Mouse (Mus musculus): ENCODE measurements around the gene Acta2. TPM values are rescaled to one million over a fixed set of nuclear protein-coding genes. Genes with fewer than 3 reads are reported as not detected.
A peak's percentile ranks its signal among the peaks of the same experiment; 100 is the strongest.

Acta2 gene
- polyA plus RNA-seq, 1 experiment = 156 TPM

DNA sequence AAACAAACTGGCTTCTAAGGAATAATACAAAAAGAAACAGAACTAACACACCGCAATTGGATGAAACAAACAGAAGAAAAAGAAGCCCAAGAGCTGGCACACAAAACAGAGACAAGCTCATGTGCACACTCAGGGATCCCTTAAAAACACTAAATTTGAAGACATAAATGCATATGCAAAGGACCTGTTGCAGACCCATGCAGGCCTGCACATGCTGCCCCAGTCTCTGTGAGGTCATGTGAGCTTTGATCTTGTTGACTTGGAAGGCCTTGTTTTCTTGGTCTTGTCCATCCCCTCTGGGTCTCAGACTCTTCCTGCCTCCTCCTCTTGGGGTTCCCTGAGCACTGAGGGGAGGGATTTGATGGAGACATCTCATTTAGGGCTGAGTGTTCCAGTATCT is 33.3 kb upstream of the Acta2 start:
- TF ChIP-seq POLR2A (IDR thresholded peaks at IDR 0.05; ENCODE audit: low read depth, low read length) (no peak), CTCF (IDR thresholded peaks at IDR 0.05; ENCODE audit: extremely low read depth, insufficient read depth, insufficient read length, insufficient replicate concordance) (no peak)
- Histone ChIP-seq H3K4me1 (ENCODE audit: control insufficient read depth, insufficient read depth, insufficient read length) (peaks cover 19% of the 10 kb centered on the region), H3K27me3 (ENCODE audit: control insufficient read depth, insufficient read depth, low read length) (no peaks in the 10 kb centered on the region), H3K27ac (ENCODE audit: insufficient read depth, low read length) (no peak overlapping the region), H3K4me3 (ENCODE audit: extremely low read depth, insufficient read depth, insufficient read length) (no peak overlapping the region), H3K36me3 (ENCODE audit: control insufficient read depth, insufficient read depth, low read length) (no peaks in the 10 kb centered on the region)
- no peak for DNase-seq (ENCODE audit: low read depth in 1 of 2, low spot score in 2 of 2)
- WGBS = 74% methylated on average over 1 of the region's 1 CpGs

DNA sequence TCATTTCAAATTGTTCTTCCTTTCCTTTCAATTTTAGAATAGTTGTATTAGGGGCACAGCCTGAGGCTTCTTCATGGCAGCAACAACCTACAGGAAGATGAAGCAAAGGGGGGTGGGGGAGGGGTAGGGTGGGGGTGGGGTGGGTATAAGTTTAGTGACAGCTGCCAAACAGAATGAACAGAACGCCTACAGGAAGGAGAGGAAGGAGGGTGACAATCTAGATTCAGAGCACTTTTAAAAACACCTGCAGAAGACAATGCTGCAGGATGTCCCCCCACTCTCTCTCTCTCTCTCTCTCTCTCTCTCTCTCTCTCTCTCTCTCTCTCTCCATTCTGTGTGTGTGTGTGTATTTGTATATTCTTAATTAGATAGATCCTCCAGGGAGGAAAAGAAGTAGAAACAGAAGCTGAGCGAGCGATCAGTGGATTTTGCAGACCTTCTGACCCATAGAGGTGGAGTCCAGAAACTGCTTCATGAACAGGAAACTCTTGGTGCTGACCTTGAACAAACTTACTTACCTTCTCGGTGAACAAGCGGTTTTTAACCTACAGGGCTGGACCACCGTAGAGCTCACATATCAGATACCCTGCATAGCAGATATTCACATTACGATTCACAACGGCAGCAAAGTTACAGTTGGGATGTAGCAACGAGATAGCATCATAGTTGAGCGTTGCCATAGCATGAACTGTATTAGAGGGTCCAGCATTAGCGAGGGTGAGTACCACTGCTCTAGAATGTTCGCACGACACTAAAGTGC is 32.4 kb upstream of the Acta2 start:
- DNase-seq (ENCODE audit: low read depth in 1 of 2, low spot score in 2 of 2) = no peak
- Histone ChIP-seq H3K27me3 (ENCODE audit: control insufficient read depth, insufficient read depth, low read length) (no peaks in the 10 kb centered on the region), H3K36me3 (ENCODE audit: control insufficient read depth, insufficient read depth, low read length) (no peaks in the 10 kb centered on the region), H3K4me3 (ENCODE audit: extremely low read depth, insufficient read depth, insufficient read length) (no peak overlapping the region; the same call in 1 of the 2 replicates), H3K27ac (ENCODE audit: insufficient read depth, low read length) (0 out of 2 replicates have a peak overlapping the region, but pooled peaks have one; percentile 33), H3K4me1 (ENCODE audit: control insufficient read depth, insufficient read depth, insufficient read length) (peaks cover 19% of the 10 kb centered on the region)
- WGBS = 14% methylated on average over 13 of the region's 13 CpGs
- TF ChIP-seq CTCF (IDR thresholded peaks at IDR 0.05; ENCODE audit: extremely low read depth, insufficient read depth, insufficient read length, insufficient replicate concordance) (no peak), POLR2A (IDR thresholded peaks at IDR 0.05; ENCODE audit: low read depth, low read length) (no peak)

DNA sequence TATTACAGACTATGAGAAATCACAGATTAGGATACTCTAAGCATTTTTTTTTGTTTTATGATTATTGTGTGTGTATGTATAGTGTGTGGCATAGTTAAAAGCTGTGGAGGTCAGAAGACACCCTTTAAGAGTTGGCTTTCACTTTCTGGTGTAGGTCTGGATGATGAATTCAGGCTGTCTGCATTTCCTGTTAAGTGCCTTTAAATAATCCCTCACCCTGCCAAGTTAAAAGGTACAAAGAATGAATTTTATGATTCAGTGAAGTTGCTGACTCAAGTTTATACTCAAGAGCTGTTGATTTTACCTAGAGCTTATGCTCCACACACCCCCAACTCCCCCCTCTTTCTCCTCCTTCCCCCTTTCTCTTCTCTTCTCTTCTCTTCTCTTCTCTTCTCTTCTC is 31.8 kb upstream of the Acta2 start:
- H3K4me1 ChIP-seq (ENCODE audit: control insufficient read depth, insufficient read depth, insufficient read length) = peaks cover 19% of the 10 kb centered on the region
- no peaks in the 10 kb centered on the region for H3K27me3 ChIP-seq (ENCODE audit: control insufficient read depth, insufficient read depth, low read length)
- no peaks in the 10 kb centered on the region for H3K36me3 ChIP-seq (ENCODE audit: control insufficient read depth, insufficient read depth, low read length)
- TF ChIP-seq CTCF (IDR thresholded peaks at IDR 0.05; ENCODE audit: extremely low read depth, insufficient read depth, insufficient read length, insufficient replicate concordance) = no peak
- TF ChIP-seq POLR2A (IDR thresholded peaks at IDR 0.05; ENCODE audit: low read depth, low read length) = no peak
- no peak overlapping the region for H3K4me3 ChIP-seq (ENCODE audit: extremely low read depth, insufficient read depth, insufficient read length)
- no peak overlapping the region for H3K27ac ChIP-seq (ENCODE audit: insufficient read depth, low read length)
- DNase-seq (ENCODE audit: low read depth in 1 of 2, low spot score in 2 of 2) = no peak

DNA sequence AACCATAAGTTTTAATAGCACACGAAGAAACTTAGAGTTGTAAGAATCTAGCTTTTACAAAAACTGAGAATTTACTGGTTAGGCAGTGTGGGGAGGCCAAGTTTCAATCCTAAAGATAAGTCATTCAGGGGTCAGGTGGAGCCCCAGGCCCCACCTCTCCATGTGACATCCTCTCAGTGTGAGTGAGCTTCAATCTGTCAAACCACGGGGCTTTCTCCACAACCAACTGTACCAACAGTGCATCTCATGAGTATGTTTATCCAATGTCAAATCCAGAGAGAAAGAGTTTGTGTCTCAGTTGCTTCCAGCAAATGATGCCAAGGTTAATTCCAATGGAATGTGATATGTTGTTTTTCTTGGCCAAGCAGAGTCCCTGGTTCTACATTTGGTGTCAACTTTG is 29.4 kb upstream of the Acta2 start:
- H3K4me3 ChIP-seq (ENCODE audit: extremely low read depth, insufficient read depth, insufficient read length) = no peak overlapping the region
- no peak for TF ChIP-seq POLR2A (IDR thresholded peaks at IDR 0.05; ENCODE audit: low read depth, low read length)
- TF ChIP-seq CTCF (IDR thresholded peaks at IDR 0.05; ENCODE audit: extremely low read depth, insufficient read depth, insufficient read length, insufficient replicate concordance) = no peak
- no peaks in the 10 kb centered on the region for H3K36me3 ChIP-seq (ENCODE audit: control insufficient read depth, insufficient read depth, low read length)
- WGBS = 44% methylated on average over 2 of the region's 2 CpGs
- no peaks in the 10 kb centered on the region for H3K27me3 ChIP-seq (ENCODE audit: control insufficient read depth, insufficient read depth, low read length)
- no peak overlapping the region for H3K27ac ChIP-seq (ENCODE audit: insufficient read depth, low read length)
- DNase-seq (ENCODE audit: low read depth in 1 of 2, low spot score in 2 of 2) = no peak
- peaks cover 19% of the 10 kb centered on the region for H3K4me1 ChIP-seq (ENCODE audit: control insufficient read depth, insufficient read depth, insufficient read length)

DNA sequence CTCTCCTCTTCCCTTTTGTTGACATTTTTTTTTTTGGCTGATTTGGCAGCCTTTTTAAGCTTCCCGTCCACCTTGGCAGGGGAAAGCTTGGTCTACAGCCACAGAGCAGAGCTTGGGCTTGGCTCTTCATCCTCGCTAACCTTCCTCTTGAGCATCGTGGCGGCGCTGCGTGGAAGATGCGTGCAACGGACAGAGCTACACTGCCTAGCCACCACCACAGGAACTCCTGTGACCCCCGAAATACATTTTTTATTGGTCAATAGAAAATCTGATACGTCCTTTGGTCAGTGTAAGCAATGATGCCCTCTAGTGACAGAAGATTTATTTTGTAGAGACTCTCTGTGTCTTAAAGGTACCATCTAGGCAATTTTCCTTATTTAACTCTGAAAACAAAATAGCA is 29.0 kb upstream of the Acta2 start:
- Histone ChIP-seq H3K36me3 (ENCODE audit: control insufficient read depth, insufficient read depth, low read length) (no peaks in the 10 kb centered on the region), H3K4me1 (ENCODE audit: control insufficient read depth, insufficient read depth, insufficient read length) (peaks cover 16% of the 10 kb centered on the region), H3K27me3 (ENCODE audit: control insufficient read depth, insufficient read depth, low read length) (no peaks in the 10 kb centered on the region), H3K4me3 (ENCODE audit: extremely low read depth, insufficient read depth, insufficient read length) (peak overlapping the region; percentile 27; the same call in 1 of the 2 replicates), H3K27ac (ENCODE audit: insufficient read depth, low read length) (no peak overlapping the region)
- no peak for DNase-seq (ENCODE audit: low read depth in 1 of 2, low spot score in 2 of 2)
- WGBS = 36% methylated on average over 10 of the region's 10 CpGs
- TF ChIP-seq CTCF (IDR thresholded peaks at IDR 0.05; ENCODE audit: extremely low read depth, insufficient read depth, insufficient read length, insufficient replicate concordance) = no peak
- no peak for TF ChIP-seq POLR2A (IDR thresholded peaks at IDR 0.05; ENCODE audit: low read depth, low read length)

DNA sequence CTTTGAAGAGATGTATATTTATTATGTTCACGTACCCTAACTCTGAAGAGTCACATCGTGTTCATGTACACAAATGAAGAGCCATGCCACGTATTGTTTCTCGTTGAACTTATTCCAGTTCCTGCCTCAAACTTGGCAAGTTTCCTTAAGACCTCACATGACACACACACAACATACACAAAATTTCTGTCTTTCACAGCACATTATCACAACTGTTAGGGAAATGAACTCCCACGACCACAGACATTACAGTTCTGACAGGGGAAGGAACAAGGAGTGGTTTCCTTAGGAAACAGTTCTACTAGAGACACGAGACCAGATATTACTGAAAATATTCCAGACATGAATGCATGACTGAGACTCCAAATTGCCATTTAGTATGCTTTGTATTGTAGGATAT is 28.2 kb upstream of the Acta2 start:
- 42% methylated on average over 6 of the region's 6 CpGs for whole genome bisulfite sequencing
- TF ChIP-seq CTCF (IDR thresholded peaks at IDR 0.05; ENCODE audit: extremely low read depth, insufficient read depth, insufficient read length, insufficient replicate concordance) = no peak
- TF ChIP-seq POLR2A (IDR thresholded peaks at IDR 0.05; ENCODE audit: low read depth, low read length) = no peak
- Histone ChIP-seq H3K27me3 (ENCODE audit: control insufficient read depth, insufficient read depth, low read length) (no peaks in the 10 kb centered on the region), H3K4me1 (ENCODE audit: control insufficient read depth, insufficient read depth, insufficient read length) (peaks cover 10% of the 10 kb centered on the region), H3K36me3 (ENCODE audit: control insufficient read depth, insufficient read depth, low read length) (no peaks in the 10 kb centered on the region), H3K4me3 (ENCODE audit: extremely low read depth, insufficient read depth, insufficient read length) (no peak overlapping the region), H3K27ac (ENCODE audit: insufficient read depth, low read length) (no peak overlapping the region)
- no peak for DNase-seq (ENCODE audit: low read depth in 1 of 2, low spot score in 2 of 2)

DNA sequence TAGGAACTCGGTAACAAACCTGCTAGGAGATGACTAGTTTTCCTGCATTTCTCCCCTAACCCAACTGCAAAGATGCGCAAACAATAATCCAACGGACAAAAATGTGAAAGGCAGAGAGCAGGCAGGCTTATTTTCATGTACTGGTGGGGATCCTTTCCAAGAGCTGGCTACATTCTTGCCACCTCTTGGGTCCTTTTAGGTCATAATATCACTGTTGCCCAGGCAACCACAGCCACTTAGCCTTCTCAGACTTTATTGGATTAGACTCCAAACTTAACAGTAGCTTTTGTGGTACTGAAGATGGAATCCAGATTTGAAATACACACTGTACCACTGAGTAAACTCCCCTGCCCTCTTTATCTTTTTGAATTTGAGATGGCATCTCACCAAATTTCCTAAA is 22.7 kb upstream of the Acta2 start:
- DNase-seq (ENCODE audit: low read depth in 1 of 2, low spot score in 2 of 2) = no peak
- TF ChIP-seq POLR2A (IDR thresholded peaks at IDR 0.05; ENCODE audit: low read depth, low read length) (no peak), CTCF (IDR thresholded peaks at IDR 0.05; ENCODE audit: extremely low read depth, insufficient read depth, insufficient read length, insufficient replicate concordance) (no peak)
- WGBS = 91% methylated on average over 3 of the region's 3 CpGs
- Histone ChIP-seq H3K4me1 (ENCODE audit: control insufficient read depth, insufficient read depth, insufficient read length) (no peaks in the 10 kb centered on the region), H3K36me3 (ENCODE audit: control insufficient read depth, insufficient read depth, low read length) (no peaks in the 10 kb centered on the region), H3K4me3 (ENCODE audit: extremely low read depth, insufficient read depth, insufficient read length) (no peak overlapping the region), H3K27me3 (ENCODE audit: control insufficient read depth, insufficient read depth, low read length) (no peaks in the 10 kb centered on the region), H3K27ac (ENCODE audit: insufficient read depth, low read length) (no peak overlapping the region)

Measured in spleen, adult 2 months (tissue).